Mouse (Mus musculus): ENCODE measurements around the gene Olfr1140.

DNA sequence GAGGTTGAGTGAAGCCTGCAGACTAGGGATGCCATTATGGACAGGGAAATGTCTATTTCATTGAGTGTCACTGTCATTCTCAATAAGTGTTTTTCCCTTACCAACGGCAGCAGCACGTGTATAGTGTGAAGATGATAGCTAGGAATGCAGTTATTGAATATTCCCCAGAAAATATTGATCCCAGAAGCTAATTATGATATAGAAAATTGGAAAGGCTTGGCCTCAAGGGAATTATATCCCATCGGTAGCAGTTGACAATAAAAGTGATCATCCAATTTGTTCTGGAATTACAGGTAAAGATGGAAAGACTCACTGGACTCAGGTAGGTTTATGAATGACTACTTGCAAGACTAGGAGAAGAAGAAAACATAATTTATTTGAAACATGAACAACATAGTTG, at the start of gene Olfr1140:
- no peak for TF ChIP-seq POLR2A (IDR thresholded peaks at IDR 0.05; ENCODE audit: borderline replicate concordance, extremely low read depth, low read depth, low read length)
- TF ChIP-seq CTCF (IDR thresholded peaks at IDR 0.05; ENCODE audit: insufficient read depth, low read length) = no peak
